Mouse (Mus musculus) C2C12 (cell line): ENCODE measurements around the gene Mindy2.

ENCODE experiments used
- CTCF ChIP-seq: IDR thresholded peaks from one replicate; pipeline ENCODE4 v1.5.1; 2011; ENCODE audit not compliant: control insufficient read depth, insufficient read depth, insufficient read length
- FOSL1 ChIP-seq: IDR thresholded peaks from one replicate; pipeline ENCODE4 v1.8.0; 2011; ENCODE audit warnings: mild to moderate bottlenecking, low read length; ENCODE audit not compliant: poor library complexity, insufficient read depth, severe bottlenecking
- MAX ChIP-seq: IDR thresholded peaks from one replicate; pipeline ENCODE4 v1.6.1; 2011; ENCODE audit warnings: mild to moderate bottlenecking, control low read depth
- MYOD1 ChIP-seq: IDR thresholded peaks from one replicate; pipeline ENCODE4 v1.6.1; 2011; ENCODE audit warnings: low read depth; ENCODE audit not compliant: control insufficient read depth, insufficient read length
- MYOG ChIP-seq: IDR thresholded peaks from one replicate; pipeline ENCODE4 v1.6.1; 2011; ENCODE audit not compliant: control insufficient read depth, insufficient read length; ENCODE audit errors: extremely low read depth
- USF1 ChIP-seq: IDR thresholded peaks from one replicate; pipeline ENCODE4 v1.6.1; 2011; ENCODE audit warnings: low read depth, mild to moderate bottlenecking, control low read depth, moderate library complexity

GRCm38 (mm10) chr9:70570351-70570750, 86.6 kb downstream of the Mindy2 start:
- TF ChIP-seq CTCF (no peak), MAX (no peak), USF1 (no peak), MYOD1 (no peak), MYOG (no peak), FOSL1 (no peak)
